Mouse (Mus musculus): ENCODE data around the gene Rpl27. TPM values are rescaled to one million over a fixed set of nuclear protein-coding genes. Genes with fewer than 3 reads are reported as not detected.
"Not testable (repeated sequence)": the region's sequence is repeated elsewhere in the genome, so short reads cannot be mapped to it uniquely, and the experiment has no call there.

Gene Rpl27
- polyA plus RNA-seq, 1 experiment from 2014 or later: 185 TPM

- Histone ChIP-seq H3K27ac (ENCODE audit: low read length) (peak overlapping the region; percentile 82), H3K27me3 (ENCODE audit: control insufficient read depth, insufficient read depth, low read depth, low read length) (no peaks in the 10 kb centered on the region), H3K4me2 (ENCODE audit: low read length) (peak overlapping the region; percentile 66), H3K4me1 (ENCODE audit: control insufficient read depth, insufficient read depth, low read length) (peaks cover 29% of the 10 kb centered on the region), H3K9me3 (replicated peaks; ENCODE audit: control insufficient read depth, low read length, poor library complexity, severe bottlenecking) (no peaks in the 10 kb centered on the region), H3K36me3 (ENCODE audit: control insufficient read depth, insufficient read depth, low read length) (no peaks in the 10 kb centered on the region), H3K4me3 (ENCODE audit: low read depth, low read length) (peak overlapping the region; percentile 85), H3K9ac (ENCODE audit: low read depth, low read length) (peak overlapping the region; percentile 90)
- WGBS: 3% methylated on average over 13 of the region's 13 CpGs
- no peak for ATAC-seq
Measured at GRCm38 (mm10) chr11:101468731-101469130, 26.6 kb downstream of the Rpl27 start.

GRCm38 (mm10) chr11:101469155-101469554, 27.1 kb downstream of the Rpl27 start:
- no peak for ATAC-seq
- H3K9ac ChIP-seq (ENCODE audit: low read depth, low read length): peak overlapping the region; percentile 90
- H3K36me3 ChIP-seq (ENCODE audit: control insufficient read depth, insufficient read depth, low read length): no peaks in the 10 kb centered on the region
- peak overlapping the region; percentile 85 for H3K4me3 ChIP-seq (ENCODE audit: low read depth, low read length)
- H3K27me3 ChIP-seq (ENCODE audit: control insufficient read depth, insufficient read depth, low read depth, low read length): no peaks in the 10 kb centered on the region
- WGBS: 65% methylated on average over 4 of the region's 4 CpGs
- peak overlapping the region; percentile 66 for H3K4me2 ChIP-seq (ENCODE audit: low read length)
- H3K4me1 ChIP-seq (ENCODE audit: control insufficient read depth, insufficient read depth, low read length): peaks cover 25% of the 10 kb centered on the region
- no peaks in the 10 kb centered on the region for H3K9me3 ChIP-seq (replicated peaks; ENCODE audit: control insufficient read depth, low read length, poor library complexity, severe bottlenecking)
- no peak overlapping the region for H3K27ac ChIP-seq (ENCODE audit: low read length)

GRCm38 (mm10) chr11:101470206-101470605, 28.1 kb downstream of the Rpl27 start:
- Histone ChIP-seq H3K27me3 (ENCODE audit: control insufficient read depth, insufficient read depth, low read depth, low read length) (no peaks in the 10 kb centered on the region), H3K27ac (ENCODE audit: low read length) (no peak overlapping the region), H3K4me1 (ENCODE audit: control insufficient read depth, insufficient read depth, low read length) (peaks cover 21% of the 10 kb centered on the region), H3K9me3 (replicated peaks; ENCODE audit: control insufficient read depth, low read length, poor library complexity, severe bottlenecking) (no peaks in the 10 kb centered on the region), H3K4me3 (ENCODE audit: low read depth, low read length) (no peak overlapping the region), H3K9ac (ENCODE audit: low read depth, low read length) (no peak overlapping the region), H3K36me3 (ENCODE audit: control insufficient read depth, insufficient read depth, low read length) (no peaks in the 10 kb centered on the region), H3K4me2 (ENCODE audit: low read length) (no peak overlapping the region)
- ATAC-seq: no peak
- WGBS: 11% methylated on average over 7 of the region's 7 CpGs

- WGBS: 60% methylated on average over 3 of the region's 3 CpGs
- H3K9ac ChIP-seq (ENCODE audit: low read depth, low read length): no peak overlapping the region
- H3K27ac ChIP-seq (ENCODE audit: low read length): no peak overlapping the region
- no peak for ATAC-seq
- H3K4me2 ChIP-seq (ENCODE audit: low read length): no peak overlapping the region
- no peaks in the 10 kb centered on the region for H3K36me3 ChIP-seq (ENCODE audit: control insufficient read depth, insufficient read depth, low read length)
- H3K4me3 ChIP-seq (ENCODE audit: low read depth, low read length): no peak overlapping the region
- H3K4me1 ChIP-seq (ENCODE audit: control insufficient read depth, insufficient read depth, low read length): peaks cover 15% of the 10 kb centered on the region
- H3K9me3 ChIP-seq (replicated peaks; ENCODE audit: control insufficient read depth, low read length, poor library complexity, severe bottlenecking): no peaks in the 10 kb centered on the region
- H3K27me3 ChIP-seq (ENCODE audit: control insufficient read depth, insufficient read depth, low read depth, low read length): no peaks in the 10 kb centered on the region
Measured at GRCm38 (mm10) chr11:101471926-101472325, 29.8 kb downstream of the Rpl27 start.

DNA sequence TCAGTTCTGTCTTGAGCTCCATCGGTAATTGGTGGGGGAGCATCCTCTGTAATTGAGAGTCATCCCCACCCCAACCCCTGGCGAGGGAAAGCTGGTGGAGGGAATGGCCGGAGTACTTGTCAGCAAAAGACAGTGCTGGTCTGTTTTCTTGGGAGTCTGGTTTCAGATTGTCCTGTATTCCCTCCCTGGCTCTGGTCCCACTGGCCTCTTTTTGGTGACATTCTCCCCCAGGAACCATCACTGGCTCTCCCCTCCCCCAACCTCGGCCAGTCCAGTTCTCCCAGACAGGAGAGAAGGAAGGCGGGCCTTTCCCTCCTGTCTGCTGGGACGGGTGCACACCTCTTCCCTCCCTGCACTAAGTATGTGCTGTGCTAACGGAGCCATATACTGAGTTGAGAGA, 30.2 kb downstream of the Rpl27 start:
- Histone ChIP-seq H3K27ac (ENCODE audit: low read length) (no peak overlapping the region), H3K9me3 (replicated peaks; ENCODE audit: control insufficient read depth, low read length, poor library complexity, severe bottlenecking) (no peaks in the 10 kb centered on the region), H3K27me3 (ENCODE audit: control insufficient read depth, insufficient read depth, low read depth, low read length) (no peaks in the 10 kb centered on the region), H3K36me3 (ENCODE audit: control insufficient read depth, insufficient read depth, low read length) (no peaks in the 10 kb centered on the region), H3K4me3 (ENCODE audit: low read depth, low read length) (no peak overlapping the region), H3K4me2 (ENCODE audit: low read length) (no peak overlapping the region), H3K4me1 (ENCODE audit: control insufficient read depth, insufficient read depth, low read length) (peaks cover 13% of the 10 kb centered on the region), H3K9ac (ENCODE audit: low read depth, low read length) (no peak overlapping the region)
- WGBS: 72% methylated on average over 7 of the region's 7 CpGs
- ATAC-seq: no peak

DNA sequence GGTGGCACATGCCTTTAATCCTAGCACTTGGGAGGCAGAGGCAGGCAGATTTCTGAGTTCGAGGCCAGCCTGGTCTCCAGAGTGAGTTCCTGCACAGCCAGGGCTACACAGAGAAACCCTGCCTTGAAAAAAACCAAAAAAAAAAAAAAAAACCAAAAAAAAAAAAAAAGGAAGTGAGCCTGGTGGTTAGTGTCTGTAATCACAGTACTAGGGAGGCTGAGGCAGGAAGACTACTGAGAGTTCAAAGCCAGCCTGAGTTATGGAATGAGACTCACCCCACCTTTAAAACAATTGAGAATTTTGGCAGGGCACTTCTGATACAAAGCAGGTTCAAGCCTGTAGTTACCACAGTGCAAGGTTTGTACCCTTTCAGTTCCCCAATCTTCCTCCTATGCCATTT, 31.6 kb downstream of the Rpl27 start:
- H3K9ac ChIP-seq (ENCODE audit: low read depth, low read length); H3K4me3 ChIP-seq (ENCODE audit: low read depth, low read length); H3K36me3 ChIP-seq (ENCODE audit: control insufficient read depth, insufficient read depth, low read length); H3K27me3 ChIP-seq (ENCODE audit: control insufficient read depth, insufficient read depth, low read depth, low read length); H3K4me2 ChIP-seq (ENCODE audit: low read length); H3K9me3 ChIP-seq (replicated peaks; ENCODE audit: control insufficient read depth, low read length, poor library complexity, severe bottlenecking); ATAC-seq; H3K27ac ChIP-seq (ENCODE audit: low read length): not testable (repeated sequence)
- WGBS: 80% methylated on average over 1 of the region's 1 CpGs
- peaks cover 11% of the 10 kb centered on the region for H3K4me1 ChIP-seq (ENCODE audit: control insufficient read depth, insufficient read depth, low read length)

- Histone ChIP-seq H3K4me2 (ENCODE audit: low read length) (no peak overlapping the region), H3K36me3 (ENCODE audit: control insufficient read depth, insufficient read depth, low read length) (no peaks in the 10 kb centered on the region), H3K4me1 (ENCODE audit: control insufficient read depth, insufficient read depth, low read length) (peaks cover 11% of the 10 kb centered on the region), H3K4me3 (ENCODE audit: low read depth, low read length) (no peak overlapping the region), H3K27ac (ENCODE audit: low read length) (no peak overlapping the region), H3K9me3 (replicated peaks; ENCODE audit: control insufficient read depth, low read length, poor library complexity, severe bottlenecking) (no peaks in the 10 kb centered on the region), H3K9ac (ENCODE audit: low read depth, low read length) (no peak overlapping the region), H3K27me3 (ENCODE audit: control insufficient read depth, insufficient read depth, low read depth, low read length) (no peaks in the 10 kb centered on the region)
- no peak for ATAC-seq
- 66% methylated on average over 5 of the region's 5 CpGs for WGBS
Measured at GRCm38 (mm10) chr11:101474298-101474697, 32.2 kb downstream of the Rpl27 start.

- H3K36me3 ChIP-seq (ENCODE audit: control insufficient read depth, insufficient read depth, low read length); ATAC-seq; H3K4me2 ChIP-seq (ENCODE audit: low read length); H3K27me3 ChIP-seq (ENCODE audit: control insufficient read depth, insufficient read depth, low read depth, low read length); H3K27ac ChIP-seq (ENCODE audit: low read length); H3K9me3 ChIP-seq (replicated peaks; ENCODE audit: control insufficient read depth, low read length, poor library complexity, severe bottlenecking); H3K4me3 ChIP-seq (ENCODE audit: low read depth, low read length); H3K9ac ChIP-seq (ENCODE audit: low read depth, low read length): not testable (repeated sequence)
- peaks cover 10% of the 10 kb centered on the region for H3K4me1 ChIP-seq (ENCODE audit: control insufficient read depth, insufficient read depth, low read length)
- WGBS: 85% methylated on average over 4 of the region's 4 CpGs
Measured at GRCm38 (mm10) chr11:101476361-101476760, 34.3 kb downstream of the Rpl27 start.

DNA sequence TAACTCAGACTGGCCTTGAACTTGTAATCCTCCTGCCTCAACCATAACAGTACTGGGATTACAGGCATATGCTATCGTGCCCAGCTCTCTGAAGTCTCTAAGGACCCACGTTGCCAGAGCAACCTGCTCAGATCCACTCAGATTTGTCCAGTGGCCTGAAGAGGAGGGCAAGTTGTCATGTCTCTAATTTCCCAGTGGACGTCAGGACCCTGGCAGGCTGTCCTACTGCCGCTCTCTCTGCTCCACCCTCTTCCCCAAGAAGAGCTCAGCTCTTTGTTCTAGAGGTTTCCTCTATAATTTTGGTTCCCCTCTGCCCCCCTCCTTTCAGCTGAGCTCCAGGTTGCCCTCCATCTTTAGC, 35.1 kb downstream of the Rpl27 start:
- no peak overlapping the region for H3K9ac ChIP-seq (ENCODE audit: low read depth, low read length)
- H3K27ac ChIP-seq (ENCODE audit: low read length): peak overlapping the region; percentile 68
- H3K4me1 ChIP-seq (ENCODE audit: control insufficient read depth, insufficient read depth, low read length): peaks cover 10% of the 10 kb centered on the region
- no peak overlapping the region for H3K4me3 ChIP-seq (ENCODE audit: low read depth, low read length)
- H3K27me3 ChIP-seq (ENCODE audit: control insufficient read depth, insufficient read depth, low read depth, low read length): no peaks in the 10 kb centered on the region
- 7% methylated on average over 4 of the region's 4 CpGs for WGBS
- ATAC-seq: peak; percentile 71
- no peak overlapping the region for H3K4me2 ChIP-seq (ENCODE audit: low read length)
- H3K36me3 ChIP-seq (ENCODE audit: control insufficient read depth, insufficient read depth, low read length): no peaks in the 10 kb centered on the region
- H3K9me3 ChIP-seq (replicated peaks; ENCODE audit: control insufficient read depth, low read length, poor library complexity, severe bottlenecking): no peaks in the 10 kb centered on the region

Data from midbrain, embryonic 16.5 days (tissue).